Mouse (Mus musculus) stomach, embryonic 16.5 days (tissue): ENCODE data around the gene Cep135. TPM values are rescaled to one million over a fixed set of nuclear protein-coding genes. Genes with fewer than 3 reads are reported as not detected.

Source experiments
- ATAC-seq: fragments of 200-750 bp; cut with Nextera tagmentation; 2 replicates; pipeline ENCODE4 v1.8.0; 2017; ENCODE audit warnings: moderate number of reproducible peaks, moderate TSS enrichment; ENCODE audit not compliant: insufficient read depth, low FRiP score
- H3K27ac ChIP-seq: fragments of 300-500 bp; sonication (generic); 2 replicates; pipeline ENCODE4 v1.5.1; 2014; ENCODE audit warnings: low read length
- H3K27me3 ChIP-seq: fragments of 300-500 bp; sonication (generic); 2 replicates; pipeline ENCODE4 v1.6.1; 2014; ENCODE audit warnings: low read length, control low read depth, mixed read lengths; ENCODE audit not compliant: control insufficient read depth, insufficient read depth
- H3K36me3 ChIP-seq: fragments of 300-500 bp; sonication (generic); 2 replicates; pipeline ENCODE4 v1.6.1; 2014; ENCODE audit warnings: low read length; ENCODE audit not compliant: control insufficient read depth, insufficient read depth
- H3K4me1 ChIP-seq: fragments of 300-500 bp; sonication (generic); 2 replicates; pipeline ENCODE4 v1.6.1; 2014; ENCODE audit warnings: low read length, control low read depth, mixed read lengths; ENCODE audit not compliant: control insufficient read depth, insufficient read depth
- H3K4me2 ChIP-seq: fragments of 300-500 bp; sonication (generic); 2 replicates; pipeline ENCODE4 v1.6.1; 2014; ENCODE audit warnings: low read depth, low read length, mixed read lengths
- H3K4me3 ChIP-seq: fragments of 300-500 bp; sonication (generic); replicated peaks from 2 replicates; pipeline ENCODE4 v1.5.1; 2014; ENCODE audit warnings: mild to moderate bottlenecking, low read length
- H3K9ac ChIP-seq: fragments of 300-500 bp; sonication (generic); 2 replicates; pipeline ENCODE4 v1.6.1; 2014; ENCODE audit warnings: low read length
- H3K9me3 ChIP-seq: fragments of 300-500 bp; sonication (generic); replicated peaks from 2 replicates; pipeline ENCODE4 v1.6.1; 2016; ENCODE audit warnings: low read length, control low read depth; ENCODE audit not compliant: control insufficient read depth
- WGBS: fragments of 180-500 bp; shearing (Covaris S2); extraction: QIAGEN DNeasy Blood & Tissue Kit; methylation state at CpG from one replicate; pipeline ENCODE4 v1.1.7; 2014; 5-methylcytosine and 5-hydroxymethylcytosine counted together
- polyA plus RNA-seq: library from polyadenylated mRNA; unstranded; fragments of >200 nt; fragmentation: Nextera tagmentation; extraction: Ambion mirVana; gene quantifications from 2 replicates; pipeline ENCODE4 v1.2.1, GENCODE M21; 2015

Cep135 gene
- polyA plus RNA-seq, 1 experiment from 2014 or later: 5.3 TPM

DNA sequence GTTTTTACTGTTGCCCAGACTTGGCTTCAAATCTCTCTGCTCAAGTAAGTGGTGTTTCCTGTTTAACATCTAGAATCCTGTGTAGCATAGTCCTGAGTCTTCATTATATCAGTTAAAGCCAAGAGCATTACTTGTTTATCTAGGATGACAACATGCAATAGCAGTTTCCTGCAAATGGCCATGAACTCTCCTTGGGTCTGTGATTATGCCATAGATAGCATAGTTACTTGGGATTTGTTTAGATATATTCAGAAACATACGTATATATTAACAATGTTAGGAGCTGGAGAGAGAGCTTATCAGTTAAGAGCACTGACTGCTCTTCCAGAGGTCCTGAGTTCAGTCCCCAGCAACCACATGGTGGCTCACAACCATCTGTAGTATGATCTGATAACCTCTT, 39.3 kb downstream of the Cep135 start:
- no peaks in the 10 kb centered on the region for H3K4me1 ChIP-seq
- H3K27me3 ChIP-seq: no peaks in the 10 kb centered on the region
- no peaks in the 10 kb centered on the region for H3K9me3 ChIP-seq
- no peak overlapping the region for H3K4me2 ChIP-seq
- WGBS: 84% methylated on average over 1 of the region's 1 CpGs
- H3K27ac ChIP-seq: no peak overlapping the region
- no peak overlapping the region for H3K9ac ChIP-seq
- 0 out of 2 replicates have a peak, but pooled peaks cover 8% of the 10 kb centered on the region for H3K36me3 ChIP-seq
- ATAC-seq: no peak
- H3K4me3 ChIP-seq: no peak overlapping the region

DNA sequence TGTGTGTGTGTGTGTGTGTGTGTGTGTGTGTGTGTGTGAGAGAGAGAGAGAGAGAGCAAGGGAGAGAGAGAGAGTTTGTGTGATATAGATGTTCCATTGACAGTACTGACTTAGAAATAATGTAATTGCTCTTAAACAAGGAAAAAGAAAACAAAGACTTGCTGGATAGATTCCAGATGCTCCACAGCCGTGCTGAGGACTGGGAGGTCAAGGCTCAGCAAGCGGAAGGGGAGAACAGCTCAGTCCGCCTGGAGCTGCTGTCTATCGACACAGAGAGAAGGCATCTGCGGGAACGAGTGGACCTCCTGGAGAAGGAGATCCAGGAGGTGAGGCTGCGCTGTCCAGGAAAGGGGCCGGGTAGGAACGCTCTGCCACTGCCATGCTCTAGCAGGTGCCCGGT, 45.5 kb downstream of the Cep135 start:
- Histone ChIP-seq H3K27ac (no peak overlapping the region), H3K36me3 (0 out of 2 replicates have a peak, but pooled peaks cover 12% of the 10 kb centered on the region), H3K4me3 (no peak overlapping the region), H3K9me3 (no peaks in the 10 kb centered on the region), H3K9ac (no peak overlapping the region), H3K4me1 (no peaks in the 10 kb centered on the region), H3K4me2 (no peak overlapping the region), H3K27me3 (no peaks in the 10 kb centered on the region)
- no peak for ATAC-seq
- 57% methylated on average over 10 of the region's 10 CpGs for WGBS

DNA sequence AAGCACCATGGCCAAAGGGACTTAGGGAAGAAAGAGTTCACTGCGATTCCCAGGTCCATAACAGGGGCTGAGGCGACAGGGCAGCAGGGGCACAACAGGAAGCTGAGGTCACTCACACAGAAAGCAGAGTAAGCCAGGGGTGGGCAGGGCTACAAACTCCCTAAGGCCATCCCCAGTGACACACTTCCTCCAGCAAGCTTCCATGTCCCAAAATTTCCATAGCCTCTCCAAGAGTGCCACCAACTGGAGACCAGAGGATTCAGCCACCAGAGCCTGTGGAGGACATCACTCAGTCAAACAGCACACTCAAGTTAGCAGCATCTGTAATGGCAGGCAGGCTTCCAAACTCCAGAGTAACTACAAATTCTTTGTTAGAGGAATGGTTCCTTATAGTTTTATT, 47.1 kb downstream of the Cep135 start:
- no peaks in the 10 kb centered on the region for H3K27me3 ChIP-seq
- H3K4me1 ChIP-seq: no peaks in the 10 kb centered on the region
- H3K36me3 ChIP-seq: 0 out of 2 replicates have a peak, but pooled peaks cover 12% of the 10 kb centered on the region
- no peak overlapping the region for H3K27ac ChIP-seq
- 87% methylated on average over 2 of the region's 2 CpGs for WGBS
- no peak overlapping the region for H3K4me2 ChIP-seq
- no peak for ATAC-seq
- no peak overlapping the region for H3K9ac ChIP-seq
- no peak overlapping the region for H3K4me3 ChIP-seq
- no peaks in the 10 kb centered on the region for H3K9me3 ChIP-seq

DNA sequence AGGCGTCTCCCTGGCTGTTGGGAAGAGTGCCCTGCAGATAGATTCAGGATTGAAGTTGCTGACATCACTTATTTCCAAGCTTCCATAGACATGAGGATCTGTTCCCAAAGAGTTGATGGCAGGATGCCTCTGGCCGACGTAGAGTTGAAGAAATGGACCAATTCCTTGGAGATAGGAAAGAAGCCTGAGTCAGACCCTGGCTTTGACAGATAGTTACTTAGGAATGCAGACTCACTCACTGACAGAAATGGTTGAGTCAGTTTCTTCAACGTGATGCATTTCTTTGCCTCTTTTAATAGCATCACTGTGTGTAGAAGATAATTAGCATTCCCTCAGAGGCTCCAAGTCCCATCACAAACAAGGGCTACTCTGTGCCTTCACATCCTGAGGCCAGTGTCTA, 53.6 kb downstream of the Cep135 start:
- no peak for ATAC-seq
- Histone ChIP-seq H3K4me1 (no peaks in the 10 kb centered on the region), H3K9ac (no peak overlapping the region), H3K4me2 (no peak overlapping the region), H3K27me3 (no peaks in the 10 kb centered on the region), H3K4me3 (no peak overlapping the region), H3K27ac (no peak overlapping the region), H3K36me3 (peaks cover 18% of the 10 kb centered on the region), H3K9me3 (no peaks in the 10 kb centered on the region)
- WGBS: 90% methylated on average over 4 of the region's 4 CpGs

- no peak overlapping the region for H3K27ac ChIP-seq
- no peak for ATAC-seq
- no peak overlapping the region for H3K4me3 ChIP-seq
- H3K36me3 ChIP-seq: peaks cover 18% of the 10 kb centered on the region
- no peaks in the 10 kb centered on the region for H3K27me3 ChIP-seq
- 90% methylated on average over 7 of the region's 7 CpGs for WGBS
- H3K9ac ChIP-seq: no peak overlapping the region
- H3K4me1 ChIP-seq: no peaks in the 10 kb centered on the region
- no peaks in the 10 kb centered on the region for H3K9me3 ChIP-seq
- no peak overlapping the region for H3K4me2 ChIP-seq
Observed at GRCm38 (mm10) chr5:76644234-76644633, 55.7 kb downstream of the Cep135 start.

- Histone ChIP-seq H3K27me3 (no peaks in the 10 kb centered on the region), H3K9me3 (no peaks in the 10 kb centered on the region), H3K4me1 (no peaks in the 10 kb centered on the region), H3K27ac (no peak overlapping the region), H3K4me3 (no peak overlapping the region), H3K4me2 (no peak overlapping the region), H3K9ac (no peak overlapping the region), H3K36me3 (peaks cover 18% of the 10 kb centered on the region)
- WGBS: 89% methylated on average over 10 of the region's 10 CpGs
- ATAC-seq: no peak
Observed at GRCm38 (mm10) chr5:76645091-76645868, 56.8 kb downstream of the Cep135 start.

DNA sequence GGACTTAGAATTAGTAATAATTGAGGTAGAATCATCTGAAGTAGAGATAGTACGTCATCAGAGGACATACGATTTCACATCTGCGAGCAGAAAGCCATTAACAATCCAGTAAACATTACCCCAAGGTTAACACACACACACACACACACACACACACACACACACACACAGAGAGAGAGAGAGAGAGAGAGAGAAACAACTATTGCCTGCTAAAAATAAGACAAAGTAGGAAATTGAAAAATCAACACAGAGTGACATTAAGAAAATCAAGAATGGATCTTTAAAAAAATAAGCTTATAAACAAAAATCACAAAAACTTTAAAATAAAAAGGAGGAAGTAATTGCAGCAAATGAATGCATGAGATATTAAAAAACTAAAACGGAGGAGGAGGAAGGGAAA, 61.4 kb downstream of the Cep135 start:
- H3K27ac ChIP-seq: no peak overlapping the region
- no peak overlapping the region for H3K4me2 ChIP-seq
- H3K36me3 ChIP-seq: no peaks in the 10 kb centered on the region
- no peak overlapping the region for H3K9ac ChIP-seq
- H3K4me1 ChIP-seq: no peaks in the 10 kb centered on the region
- 50% methylated on average over 4 of the region's 4 CpGs for WGBS
- ATAC-seq: no peak
- H3K27me3 ChIP-seq: no peaks in the 10 kb centered on the region
- H3K4me3 ChIP-seq: no peak overlapping the region
- H3K9me3 ChIP-seq: no peaks in the 10 kb centered on the region

DNA sequence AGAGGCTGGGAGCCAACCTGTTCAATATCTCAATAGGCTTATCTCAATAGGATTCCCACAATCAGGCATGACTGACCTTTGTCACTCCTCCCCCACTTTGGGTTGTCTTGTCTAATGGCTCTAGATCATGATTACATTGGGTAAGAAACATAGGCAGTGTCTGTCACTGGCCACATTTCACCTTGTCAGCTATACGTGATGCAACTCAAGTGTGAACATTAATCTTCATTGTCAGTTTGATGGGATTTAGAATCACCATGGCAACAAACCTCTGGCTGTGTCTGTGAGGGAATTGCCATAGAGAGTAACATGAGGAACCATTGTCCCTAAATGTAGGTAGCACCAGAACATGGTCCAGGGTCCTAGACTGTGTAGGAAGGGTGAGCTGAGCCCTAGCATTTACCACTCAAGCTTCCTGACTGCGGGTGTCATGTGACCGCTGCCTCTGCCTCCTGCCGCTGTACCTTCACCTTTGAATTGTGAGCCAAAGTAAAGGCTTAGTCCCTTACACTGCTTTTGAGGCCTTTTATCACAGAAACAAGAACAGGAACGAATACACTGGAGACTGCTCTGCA, 62.7 kb downstream of the Cep135 start:
- Histone ChIP-seq H3K9me3 (no peaks in the 10 kb centered on the region), H3K27me3 (no peaks in the 10 kb centered on the region), H3K9ac (no peak overlapping the region), H3K27ac (no peak overlapping the region), H3K4me1 (no peaks in the 10 kb centered on the region), H3K4me2 (no peak overlapping the region), H3K36me3 (no peaks in the 10 kb centered on the region), H3K4me3 (no peak overlapping the region)
- ATAC-seq: no peak
- WGBS: 61% methylated on average over 5 of the region's 5 CpGs

GRCm38 (mm10) chr5:76656212-76656611, 67.7 kb downstream of the Cep135 start, which contains the start of gene C530008M17Rik:
C530008M17Rik (plus strand) TSS chr5:76656512.
- Histone ChIP-seq H3K9ac (peak within 1 kb of the TSS; percentile 81), H3K9me3 (no peaks in the 10 kb centered on the region), H3K4me2 (peak within 1 kb of the TSS; percentile 89), H3K36me3 (no peaks in the 10 kb centered on the region), H3K4me1 (peaks cover 4% of the 10 kb centered on the region), H3K4me3 (peak within 1 kb of the TSS; percentile 74), H3K27me3 (no peaks in the 10 kb centered on the region), H3K27ac (no peak within 1 kb of the TSS)
- 90% methylated on average over 2 of the region's 2 CpGs for WGBS
- no peak for ATAC-seq
